Mouse (Mus musculus) large intestine, adult 2 months (tissue): Measurements from ENCODE around the gene Mrps26. TPM values are rescaled to one million over a fixed set of nuclear protein-coding genes. Genes with fewer than 3 reads are reported as not detected.
A peak's percentile ranks its signal among the peaks of the same experiment; 100 is the strongest.
"Not testable (repeated sequence)": the region's sequence is repeated elsewhere in the genome, so short reads cannot be mapped to it uniquely, and the experiment has no call there.

Experiments used
- DNase-seq: peaks from one replicate; pipeline ENCODE4 v3.0.0-alpha.2; 2012; ENCODE audit warnings: low read depth, low spot score
- WGBS: fragments of 180-500 bp; shearing (Covaris S2); methylation state at CpG from one replicate; pipeline ENCODE4 v1.1.7; 2018; 5-methylcytosine and 5-hydroxymethylcytosine counted together
- polyA plus RNA-seq: library from polyadenylated mRNA; depleted of rRNA; stranded (reverse); fragments of >200 nt; gene quantifications from 2 replicates; pipeline ENCODE4 v1.2.3, GENCODE M21; 2012; rRNA removed

The Mrps26 gene
- 56.6 and 62.0 TPM in 2 replicates for polyA plus RNA-seq

DNA sequence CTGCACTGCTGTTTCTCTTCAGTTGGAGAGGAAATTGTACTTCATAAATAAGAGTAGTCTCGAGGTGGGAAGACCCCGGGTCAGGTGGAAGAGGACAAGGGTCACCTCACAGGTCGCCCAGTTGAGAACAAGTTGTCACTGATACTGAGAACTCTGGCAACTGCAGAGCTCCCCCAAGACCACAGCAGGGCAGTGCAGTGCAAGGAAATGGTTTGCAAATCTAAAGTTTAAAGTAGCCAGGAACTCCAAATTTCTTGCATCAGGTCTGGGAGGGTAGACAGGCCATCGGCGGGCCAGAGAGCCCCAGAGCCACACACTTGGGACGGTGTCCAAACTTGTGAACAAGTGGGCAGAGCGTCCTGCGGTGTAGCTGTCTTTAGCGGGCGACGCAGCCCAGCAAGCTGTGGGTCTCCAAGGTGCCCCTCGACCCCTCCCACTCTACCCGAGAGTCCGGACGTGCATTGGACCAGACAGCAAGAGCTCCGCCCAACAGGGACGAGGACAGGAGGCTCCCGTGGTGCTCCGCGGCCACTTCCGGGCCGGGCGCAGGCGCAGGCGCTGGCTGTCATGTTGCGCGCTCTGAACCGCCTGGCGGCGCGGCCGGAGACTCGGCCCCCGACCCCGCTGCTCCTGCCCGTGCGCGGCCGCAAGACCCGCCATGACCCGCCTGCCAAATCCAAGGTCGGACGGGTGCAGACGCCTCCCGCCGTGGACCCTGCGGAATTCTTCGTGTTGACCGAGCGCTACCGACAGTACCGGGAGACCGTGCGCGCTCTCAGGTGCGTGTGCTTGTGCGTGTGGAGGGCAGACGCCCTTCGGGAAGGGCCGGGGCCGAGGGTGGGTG lies at the start of gene Mrps26:
TSS of gene Mrps26 (plus strand) at position 531 of the 844 bp plus-strand sequence.
- 1% methylated on average over 61 of the region's 61 CpGs for WGBS

DNA sequence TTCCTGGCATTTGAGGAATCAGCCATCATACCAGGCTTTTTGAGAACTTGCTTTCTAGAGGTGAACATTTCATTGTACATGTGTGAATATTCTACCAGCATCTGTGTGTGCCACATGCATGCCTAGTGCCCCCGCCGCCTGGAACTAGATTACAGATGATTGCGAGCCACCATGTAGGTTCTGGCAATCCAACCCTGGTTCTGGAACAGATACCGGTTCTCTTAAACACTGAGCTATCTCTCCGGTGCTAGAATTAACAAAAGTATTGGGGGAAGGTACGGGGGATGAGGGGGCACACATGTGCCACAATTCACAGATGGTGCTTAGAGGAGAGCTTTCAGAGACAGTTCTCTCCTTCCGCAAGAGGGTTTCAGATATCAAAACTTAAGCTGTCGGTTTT lies 49.6 kb upstream of the Mrps26 start:
- WGBS: 97% methylated on average over 8 of the region's 8 CpGs

More for the DNA sequence above, at the start of gene Mrps26:
- peak; percentile 72 for DNase-seq

DNA sequence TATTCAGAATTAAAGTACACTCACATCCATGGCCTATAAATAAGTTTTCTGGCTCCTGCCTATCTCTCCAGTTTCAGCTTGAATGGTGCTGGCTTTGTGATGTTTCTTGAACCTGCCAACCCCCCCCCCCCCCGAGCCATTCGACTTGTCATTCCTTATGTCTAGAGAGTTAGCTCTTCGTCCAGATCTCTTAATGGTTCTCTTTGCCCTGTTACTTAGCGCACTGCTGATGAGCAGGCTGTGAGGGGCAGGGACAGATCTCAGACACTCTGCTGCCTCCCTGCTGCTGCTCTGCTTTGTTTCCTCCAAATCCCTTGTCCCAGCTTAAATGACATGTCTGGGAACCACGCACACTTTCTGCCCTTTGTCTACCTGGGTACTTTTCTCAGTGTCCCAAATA lies 47.8 kb upstream of the Mrps26 start:
- no peak for DNase-seq
- WGBS: 88% methylated on average over 5 of the region's 5 CpGs

More for the DNA sequence above, 49.6 kb upstream of the Mrps26 start:
- no peak for DNase-seq

DNA sequence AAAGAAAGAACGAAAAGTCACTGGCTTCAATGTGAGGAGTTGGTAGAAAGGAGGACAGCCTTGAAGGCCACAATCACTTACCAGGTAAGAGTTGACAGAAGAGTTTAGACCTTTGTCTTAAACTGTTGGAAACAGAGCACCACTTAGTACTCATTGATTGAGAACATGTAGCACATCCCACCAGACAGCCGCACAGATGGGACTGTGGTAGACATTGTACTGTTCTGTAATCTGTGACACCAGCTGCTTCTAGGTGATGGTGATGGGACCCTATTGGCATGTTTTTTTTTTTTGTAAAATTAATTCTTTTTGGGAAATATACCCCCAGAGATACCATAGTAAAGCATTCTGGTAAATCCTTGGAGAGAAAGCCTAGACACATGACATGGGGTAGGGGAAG lies 41.6 kb upstream of the Mrps26 start:
- 98% methylated on average over 2 of the region's 2 CpGs for WGBS
- no peak for DNase-seq

DNA sequence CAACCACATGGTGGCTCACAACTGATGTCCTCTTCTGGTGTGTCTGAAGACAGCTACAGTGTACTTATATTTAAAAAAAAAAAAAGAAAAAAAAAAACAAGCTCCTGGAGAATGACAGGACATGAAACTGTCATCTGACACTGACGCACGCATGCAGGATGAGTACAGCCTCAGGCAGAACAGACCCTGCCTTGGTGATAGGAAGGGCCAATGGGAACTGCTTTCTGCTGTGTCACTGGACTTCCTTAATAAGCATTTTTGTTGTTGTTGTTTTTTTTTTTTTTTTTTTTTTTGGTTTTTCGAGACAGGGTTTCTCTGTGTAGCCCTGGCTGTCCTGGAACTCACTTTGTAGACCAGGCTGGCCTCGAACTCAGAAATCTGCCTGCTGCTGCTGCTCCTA lies 38.1 kb upstream of the Mrps26 start:
- DNase-seq: not testable (repeated sequence)
- 94% methylated on average over 4 of the region's 4 CpGs for WGBS

DNA sequence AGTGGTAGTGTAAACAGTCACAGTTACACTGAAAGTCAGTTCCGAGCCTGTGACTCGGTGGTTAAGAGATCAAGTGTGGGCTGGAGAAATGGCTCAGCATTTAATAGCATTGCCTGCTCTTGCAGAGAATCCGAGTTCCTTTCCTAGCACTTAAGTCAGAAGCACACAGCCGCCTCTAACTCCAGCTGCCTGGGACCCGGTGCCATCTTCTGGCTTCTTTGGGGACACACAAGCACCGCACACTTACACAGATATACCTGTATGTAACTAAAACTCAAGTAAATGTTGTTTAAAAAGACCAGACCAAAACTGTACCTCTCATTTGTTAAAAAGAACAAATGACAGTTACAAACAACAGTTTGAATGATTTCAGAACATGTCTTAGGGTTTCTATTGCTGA lies 35.1 kb upstream of the Mrps26 start:
- WGBS: 88% methylated on average over 6 of the region's 6 CpGs
- no peak for DNase-seq

DNA sequence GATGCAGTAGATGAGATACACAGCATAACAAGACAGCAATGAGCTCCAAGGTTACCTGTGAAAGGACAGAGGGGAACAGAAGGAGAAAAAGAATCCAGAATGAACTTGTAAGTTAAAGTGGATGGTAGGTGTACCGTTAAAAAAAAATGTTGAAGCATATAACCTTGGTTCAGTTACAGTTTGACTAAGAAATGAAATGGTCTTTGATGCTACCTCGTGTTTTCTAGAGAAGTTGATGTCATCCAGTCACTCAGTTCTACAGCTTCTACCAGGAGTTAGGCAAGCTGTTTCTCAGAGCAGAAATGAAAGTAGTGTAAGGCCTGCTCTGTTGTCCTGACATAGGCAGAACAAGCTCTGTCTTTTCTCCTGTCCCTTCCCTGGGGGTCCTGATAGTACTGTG lies 34.3 kb upstream of the Mrps26 start:
- no peak for DNase-seq
- 75% methylated on average over 2 of the region's 2 CpGs for WGBS

DNA sequence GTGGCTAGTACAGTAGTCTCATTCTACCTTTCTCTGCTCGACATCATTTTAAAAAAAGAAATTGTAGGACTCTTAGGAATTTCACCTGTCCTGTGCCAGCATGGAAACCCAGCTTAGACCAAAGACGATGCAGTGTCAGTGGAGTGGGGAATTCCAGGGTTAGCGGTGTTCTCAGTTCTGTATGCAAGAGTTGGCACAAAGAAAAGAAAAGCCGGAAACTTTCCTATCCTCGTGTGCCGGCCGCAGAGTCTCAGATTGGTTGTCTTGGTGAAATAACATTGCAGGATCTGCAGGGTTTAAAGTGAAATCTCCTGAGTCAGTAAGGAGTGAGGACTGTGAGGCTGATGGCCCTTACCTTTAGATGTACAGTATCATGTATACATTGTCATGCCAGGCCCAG lies 33.6 kb upstream of the Mrps26 start:
- WGBS: 89% methylated on average over 7 of the region's 7 CpGs
- no peak for DNase-seq

DNA sequence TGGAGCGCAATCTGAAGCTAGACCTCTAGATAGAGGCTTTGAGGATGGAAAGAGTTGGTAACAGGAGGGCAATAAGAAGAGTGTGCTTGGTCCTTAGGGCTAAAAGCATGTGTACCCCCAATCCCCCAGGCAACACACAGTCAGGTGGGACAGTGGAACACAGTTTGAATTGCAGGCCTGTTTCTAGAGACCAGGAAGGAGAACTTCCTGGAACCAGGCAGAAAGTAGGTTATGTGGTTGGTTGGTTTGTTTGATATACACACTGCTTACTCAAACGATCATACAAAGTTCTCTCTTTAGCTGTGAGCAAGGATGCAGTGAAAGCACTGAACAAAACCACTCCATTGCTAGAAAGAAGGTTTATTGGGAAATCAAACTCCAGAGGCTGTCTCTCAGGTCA lies 31.3 kb upstream of the Mrps26 start:
- WGBS: 57% methylated on average over 2 of the region's 2 CpGs
- DNase-seq: no peak

DNA sequence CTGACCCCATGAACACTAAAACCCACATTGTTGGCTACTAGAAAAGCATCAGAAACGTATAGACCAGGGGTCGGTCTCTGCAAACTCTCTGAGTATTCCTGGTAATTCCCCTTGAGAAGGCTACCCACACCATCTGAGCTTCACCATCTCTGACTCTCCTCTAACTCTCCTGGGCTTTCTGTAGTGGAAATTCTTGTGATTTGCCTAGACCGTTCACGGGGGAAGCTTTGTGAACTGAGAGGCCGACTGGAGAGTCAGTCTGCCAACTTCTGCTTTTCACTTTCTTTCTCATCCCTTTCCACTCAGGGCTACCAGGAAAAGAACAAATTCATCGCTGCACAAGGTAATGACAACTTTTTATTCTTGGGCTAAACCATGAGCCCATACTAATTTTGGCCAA lies 28.5 kb upstream of the Mrps26 start:
- no peak for DNase-seq
- 92% methylated on average over 6 of the region's 6 CpGs for WGBS

DNA sequence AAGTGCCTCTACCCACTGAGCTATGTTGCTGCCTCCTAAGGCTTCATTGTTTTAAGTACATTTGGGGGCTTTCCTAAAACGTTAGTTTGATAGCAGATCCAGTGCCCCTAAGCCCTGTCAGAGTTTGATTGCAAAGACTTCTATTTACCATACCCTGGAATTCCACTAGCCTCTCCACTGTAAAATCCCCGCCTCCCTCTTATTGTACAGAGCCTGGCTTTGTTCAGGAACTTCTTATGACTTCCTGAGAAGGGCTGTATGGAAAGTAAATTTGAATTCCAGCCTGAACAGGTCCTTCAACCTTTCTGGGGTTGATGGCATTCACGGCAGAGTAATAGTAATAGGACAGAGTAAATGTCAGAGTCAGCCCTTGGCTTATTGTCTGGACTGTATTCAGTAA lies 26.7 kb upstream of the Mrps26 start:
- WGBS: 48% methylated on average over 3 of the region's 3 CpGs
- no peak for DNase-seq

DNA sequence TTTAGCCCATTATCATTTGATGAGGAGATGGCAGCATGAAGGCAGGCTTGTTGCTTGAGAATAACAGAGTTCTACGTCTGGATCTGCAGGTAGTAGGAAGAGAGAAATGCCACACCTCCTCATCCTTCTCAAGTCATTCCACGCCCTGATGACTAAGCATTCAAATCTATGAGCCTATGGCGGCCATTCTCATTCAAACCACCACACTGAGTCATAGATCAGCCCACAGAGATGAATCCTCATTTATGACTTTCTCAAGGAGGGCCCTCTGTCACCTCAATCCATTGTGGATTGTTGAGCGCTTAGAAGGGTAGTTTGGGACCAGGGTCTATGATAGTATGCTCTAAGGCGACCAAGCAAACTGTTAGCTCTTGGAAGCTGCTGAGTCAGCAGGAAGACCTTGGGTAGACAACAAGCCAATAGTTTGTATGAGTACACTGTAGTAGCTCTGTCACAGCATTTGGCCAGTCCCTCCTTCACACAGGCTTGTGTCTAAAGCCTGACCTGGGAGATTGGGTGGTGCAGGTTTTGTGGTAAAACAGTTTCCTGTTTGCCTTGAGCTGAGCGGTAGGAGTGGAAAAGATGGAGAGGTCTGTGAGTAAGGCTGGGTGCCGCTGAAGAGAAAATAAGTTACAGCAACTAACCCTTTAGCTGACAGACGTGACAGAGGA lies 24.5 kb upstream of the Mrps26 start:
- DNase-seq: no peak

DNA sequence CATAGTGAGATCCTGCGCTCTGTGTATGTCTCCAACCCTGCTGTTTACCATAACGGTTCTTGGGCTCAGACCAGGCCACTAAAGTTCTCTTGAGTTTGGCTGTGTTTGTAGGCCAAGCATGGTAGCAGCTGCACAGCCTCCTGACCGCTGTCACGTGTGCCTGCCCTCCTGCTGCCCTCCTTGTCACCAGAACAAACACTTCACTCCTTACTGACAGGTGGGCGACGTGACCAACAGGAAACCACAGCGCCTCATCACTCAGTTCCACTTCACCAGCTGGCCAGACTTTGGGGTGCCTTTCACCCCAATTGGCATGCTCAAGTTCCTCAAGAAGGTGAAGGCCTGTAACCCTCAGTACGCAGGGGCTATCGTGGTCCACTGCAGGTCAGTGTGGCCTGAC lies 23.3 kb upstream of the Mrps26 start:
- WGBS: 89% methylated on average over 9 of the region's 9 CpGs
- DNase-seq: no peak

More for the DNA sequence above, 24.5 kb upstream of the Mrps26 start:
- WGBS: 90% methylated on average over 8 of the region's 8 CpGs

DNA sequence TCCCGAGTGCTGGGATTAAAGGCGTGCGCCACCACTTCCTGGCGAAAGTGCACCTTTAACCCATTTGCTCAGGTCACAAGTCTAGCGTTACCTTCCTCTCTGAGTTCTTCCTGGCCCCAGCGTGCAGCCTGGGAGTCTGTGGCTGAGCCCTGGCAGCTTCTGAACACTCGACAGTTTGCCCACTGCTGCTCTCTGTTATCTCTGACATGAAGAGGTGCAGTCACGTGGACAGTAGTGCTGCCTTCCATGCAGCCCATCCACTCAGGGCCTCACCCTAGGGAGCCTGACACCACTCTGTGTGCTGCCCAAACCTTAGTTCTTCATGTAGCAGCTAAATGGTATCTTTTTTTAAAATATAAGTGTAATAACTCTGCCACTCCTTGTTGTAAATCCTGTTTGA lies 16.6 kb upstream of the Mrps26 start:
- DNase-seq: no peak
- 86% methylated on average over 8 of the region's 8 CpGs for WGBS

DNA sequence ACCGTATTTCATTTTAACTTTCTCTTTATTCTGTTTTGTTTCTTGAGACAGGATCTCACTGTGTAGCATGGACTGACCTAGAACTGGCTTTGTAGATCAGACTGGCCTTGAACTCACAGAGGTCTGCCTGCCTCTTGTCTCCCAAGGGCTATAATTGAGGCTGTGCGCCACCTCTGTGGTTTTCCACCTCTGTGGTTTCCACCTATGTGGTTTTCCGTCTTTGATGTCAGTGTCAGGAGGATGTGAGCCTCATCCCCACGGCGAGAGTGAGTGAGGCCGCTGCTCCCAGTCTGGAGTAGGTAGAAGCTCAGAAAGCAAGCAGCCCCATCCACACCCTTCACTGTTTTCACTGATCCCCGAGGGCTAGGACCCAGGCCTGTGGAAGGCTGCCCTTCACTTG lies 8.7 kb upstream of the Mrps26 start:
- 81% methylated on average over 7 of the region's 7 CpGs for WGBS
- DNase-seq: no peak

DNA sequence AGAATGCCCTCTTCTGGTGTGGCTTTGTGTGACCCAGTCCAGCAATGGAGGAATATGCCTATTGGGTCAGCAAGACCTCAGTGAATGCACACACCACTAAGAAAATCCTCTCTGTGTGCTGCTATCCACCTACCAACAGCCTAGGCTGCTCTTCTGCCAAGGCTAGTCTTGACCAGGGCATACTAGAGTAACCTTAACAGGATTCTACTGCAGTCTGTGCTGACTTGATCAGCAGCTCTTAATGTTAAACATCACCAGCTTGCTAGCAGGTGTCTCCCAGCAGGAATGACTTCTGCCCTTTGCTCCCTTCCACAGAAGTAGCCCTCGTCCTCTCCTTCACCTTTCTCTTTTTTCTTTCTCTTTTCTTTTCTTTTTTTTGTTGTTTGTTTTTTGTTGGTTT lies 7.2 kb upstream of the Mrps26 start:
- 63% methylated on average over 1 of the region's 1 CpGs for WGBS
- no peak for DNase-seq

DNA sequence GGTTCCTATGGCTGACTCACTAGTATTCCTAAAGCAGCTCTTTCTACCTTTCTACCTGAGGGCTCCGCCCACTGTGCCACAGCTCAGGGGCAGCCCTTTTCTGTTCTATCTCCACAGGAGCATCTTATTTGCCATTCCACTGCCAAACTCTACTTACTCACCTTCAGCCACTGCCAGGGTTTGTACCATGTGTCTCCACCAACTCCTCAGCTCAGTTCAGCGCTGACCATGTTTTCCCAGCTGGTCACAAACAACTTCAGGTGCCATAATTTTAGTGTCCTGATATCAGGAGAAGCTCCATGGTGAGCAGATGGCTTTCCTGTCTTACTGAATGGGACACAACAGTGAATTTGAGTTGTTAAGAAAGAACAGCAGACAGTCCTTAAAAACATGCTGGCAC lies 6.1 kb upstream of the Mrps26 start:
- WGBS: 100% methylated on average over 2 of the region's 2 CpGs
- no peak for DNase-seq

DNA sequence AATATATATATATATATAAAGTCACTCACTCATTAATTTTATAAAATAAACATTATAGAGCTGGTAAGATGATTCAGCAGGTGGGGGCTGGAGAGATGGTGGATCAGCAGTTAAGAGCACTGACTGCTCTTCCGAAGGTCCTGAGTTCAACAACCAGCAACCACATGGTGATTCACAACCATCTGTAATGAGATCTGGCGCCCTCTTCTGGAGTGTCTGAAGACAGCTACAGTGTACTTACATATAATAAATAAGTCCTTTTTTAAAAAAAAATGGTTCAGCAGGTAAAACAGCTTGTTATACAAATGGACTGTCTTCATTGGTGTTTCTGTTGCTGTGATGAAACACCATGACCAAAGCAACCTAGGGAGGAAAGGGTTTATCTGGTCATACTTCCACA lies 5.5 kb upstream of the Mrps26 start:
- no peak for DNase-seq

DNA sequence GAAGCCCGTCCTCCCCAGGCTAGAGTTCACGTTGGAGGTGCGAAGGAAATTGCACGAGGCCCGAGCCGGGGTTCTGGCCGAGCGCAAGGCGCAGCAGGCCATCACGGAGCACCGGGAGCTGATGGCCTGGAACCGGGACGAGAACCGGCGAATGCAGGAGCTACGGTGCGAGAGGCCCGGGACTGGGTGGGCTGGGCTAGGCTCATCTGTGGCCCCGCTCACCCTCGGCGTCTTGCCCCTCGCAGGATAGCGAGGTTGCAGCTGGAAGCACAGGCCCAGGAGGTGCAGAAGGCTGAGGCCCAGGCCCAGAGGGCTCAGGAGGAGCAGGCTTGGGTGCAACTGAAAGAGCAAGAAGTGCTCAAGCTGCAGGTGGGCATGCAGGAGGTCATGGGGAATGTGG lies 521 bp downstream of the Mrps26 start:
- WGBS: 1% methylated on average over 23 of the region's 23 CpGs
- DNase-seq: no peak

More for the DNA sequence above, 5.5 kb upstream of the Mrps26 start:
- WGBS: 84% methylated on average over 2 of the region's 2 CpGs

DNA sequence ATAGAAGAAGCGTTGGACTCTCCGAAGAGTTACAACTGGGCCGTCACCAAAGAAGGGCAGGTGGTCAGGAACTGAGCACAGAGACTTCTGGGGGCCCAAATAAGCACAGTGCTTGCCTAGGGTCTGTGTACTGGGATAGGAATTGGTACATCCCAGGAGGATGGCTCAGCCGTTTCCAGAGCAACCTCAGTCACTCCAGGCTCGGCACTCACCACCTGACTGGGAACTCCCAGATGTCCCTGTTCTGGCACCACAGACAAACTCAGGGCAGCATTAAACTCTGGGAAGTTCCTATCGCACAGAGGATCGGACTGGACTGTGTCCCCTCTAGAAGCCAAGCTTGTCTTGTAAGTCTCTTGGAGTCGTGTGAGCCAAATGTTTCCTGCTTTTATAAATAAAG lies 1.4 kb downstream of the Mrps26 start:
- WGBS: 82% methylated on average over 8 of the region's 8 CpGs
- DNase-seq: no peak

DNA sequence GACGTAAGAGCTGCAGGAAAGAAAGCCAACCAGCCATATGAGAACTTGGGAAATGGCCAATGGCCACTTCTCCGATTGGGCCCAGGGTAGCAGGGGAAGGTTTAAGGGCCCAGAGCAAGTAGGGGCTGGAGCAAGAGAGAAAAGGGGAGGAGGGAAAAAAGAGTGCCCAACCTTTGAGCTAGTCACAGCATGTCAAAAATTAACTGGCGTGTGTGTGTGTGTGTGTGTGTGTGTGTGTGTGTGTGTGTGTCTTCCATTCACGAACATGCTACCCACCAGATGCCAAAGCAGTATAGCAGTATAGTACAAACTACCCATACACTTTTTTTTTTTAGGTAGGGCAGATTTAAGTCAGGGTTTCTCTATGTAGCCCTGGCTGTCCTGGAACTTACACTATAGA lies 5.4 kb downstream of the Mrps26 start:
- WGBS: 73% methylated on average over 4 of the region's 4 CpGs
- no peak for DNase-seq
